Mouse (Mus musculus): ENCODE data around the gene Pdlim7.
A peak's percentile ranks its signal among the peaks of the same experiment; 100 is the strongest.

Gene Pdlim7

GRCm38 (mm10) chr13:55522730-55523129 is 9.3 kb upstream of the Pdlim7 start:
- DNase-seq (ENCODE audit: low spot score in 2 of 2), result no peak

GRCm38 (mm10) chr13:55519606-55520005 is 6.1 kb upstream of the Pdlim7 start:
- no peak for DNase-seq (ENCODE audit: low spot score in 2 of 2)

- DNase-seq (ENCODE audit: low spot score in 2 of 2), result peak; percentile 79 to 86
Measured at GRCm38 (mm10) chr13:55516955-55517354, 3.5 kb upstream of the Pdlim7 start.

GRCm38 (mm10) chr13:55513828-55514227 is 352 bp upstream of the Pdlim7 start:
- no peak for DNase-seq (ENCODE audit: low spot score in 2 of 2)

GRCm38 (mm10) chr13:55512379-55513031 is 971 bp downstream of the Pdlim7 start:
- no peak for DNase-seq (ENCODE audit: low spot score in 2 of 2)

GRCm38 (mm10) chr13:55511492-55511861 is 2.0 kb downstream of the Pdlim7 start:
- DNase-seq (ENCODE audit: low spot score in 2 of 2), result no peak

- DNase-seq (ENCODE audit: low spot score in 2 of 2), result no peak
Measured at GRCm38 (mm10) chr13:55510668-55511491, 2.6 kb downstream of the Pdlim7 start.

GRCm38 (mm10) chr13:55510332-55510667 is 3.2 kb downstream of the Pdlim7 start:
- no peak for DNase-seq (ENCODE audit: low spot score in 2 of 2)

GRCm38 (mm10) chr13:55508531-55508930 is 4.9 kb downstream of the Pdlim7 start:
- no peak for DNase-seq (ENCODE audit: low spot score in 2 of 2)

GRCm38 (mm10) chr13:55507877-55508276 is 5.6 kb downstream of the Pdlim7 start:
- no peak for DNase-seq (ENCODE audit: low spot score in 2 of 2)

- DNase-seq (ENCODE audit: low spot score in 2 of 2), result no peak
Measured at GRCm38 (mm10) chr13:55506697-55507096, 6.8 kb downstream of the Pdlim7 start.

GRCm38 (mm10) chr13:55505810-55506209 is 7.7 kb downstream of the Pdlim7 start:
- DNase-seq (ENCODE audit: low spot score in 2 of 2), result no peak

- DNase-seq (ENCODE audit: low spot score in 2 of 2), result no peak
Measured at GRCm38 (mm10) chr13:55504390-55504789, 9.1 kb downstream of the Pdlim7 start.

- DNase-seq (ENCODE audit: low spot score in 2 of 2), result no peak
Measured at GRCm38 (mm10) chr13:55502405-55502804, 11.1 kb downstream of the Pdlim7 start.

GRCm38 (mm10) chr13:55500575-55500974 is 12.9 kb downstream of the Pdlim7 start:
- DNase-seq (ENCODE audit: low spot score in 2 of 2), result no peak

- no peak for DNase-seq (ENCODE audit: low spot score in 2 of 2)
Measured at GRCm38 (mm10) chr13:55498906-55499305, 14.6 kb downstream of the Pdlim7 start.

- no peak for DNase-seq (ENCODE audit: low spot score in 2 of 2)
Measured at GRCm38 (mm10) chr13:55496661-55497060, 16.8 kb downstream of the Pdlim7 start.

- DNase-seq (ENCODE audit: low spot score in 2 of 2), result no peak
Measured at GRCm38 (mm10) chr13:55495702-55496101, 17.8 kb downstream of the Pdlim7 start.

- DNase-seq (ENCODE audit: low spot score in 2 of 2), result no peak
Measured at GRCm38 (mm10) chr13:55494883-55495621, 18.4 kb downstream of the Pdlim7 start.

- DNase-seq (ENCODE audit: low spot score in 2 of 2), result no peak
Measured at GRCm38 (mm10) chr13:55494257-55494656, 19.2 kb downstream of the Pdlim7 start.

- no peak for DNase-seq (ENCODE audit: low spot score in 2 of 2)
Measured at GRCm38 (mm10) chr13:55487578-55488498, 25.6 kb downstream of the Pdlim7 start, which contains the start of gene Dbn1. Gene Dbn1 (minus strand): TSS chr13:55488111.

Measured in natural killer cell, adult 2 months (primary cell).